Mouse (Mus musculus) layer of hippocampus, adult 2 months (tissue): Measurements from ENCODE around the gene Zbtb16. TPM values are rescaled to one million over a fixed set of nuclear protein-coding genes. Genes with fewer than 3 reads are reported as not detected.

Experiments used
- DNase-seq, 2 experiments: peaks; one replicate each; pipeline ENCODE4 v3.0.0; 2022; ENCODE audit warnings: low spot score in 2 of 2
- H3K27ac ChIP-seq: fragments of 200-600 bp; 2 replicates; pipeline ENCODE4 v1.8.1; 2022
- H3K4me3 ChIP-seq: fragments of 200-600 bp; 2 replicates; pipeline ENCODE4 v1.8.1; 2022; ENCODE audit warnings: mild to moderate bottlenecking
- CTCF ChIP-seq: fragments of 200-600 bp; conservative IDR thresholded peaks from 2 replicates; pipeline ENCODE4 v1.8.1; 2022; ENCODE audit warnings: antibody characterized with exemption, mild to moderate bottlenecking, moderate library complexity
- long read RNA-seq, 2 experiments: library from polyadenylated mRNA; stranded (forward); transcript quantifications; one replicate each; pipeline ENCODE4 v2.0.0; 2021; ENCODE audit warnings: borderline mapping rate in 2 of 2
- total RNA-seq, 2 experiments: library from RNA; stranded (reverse); gene quantifications; 2 replicates each; pipeline ENCODE4 v1.2.3; 2021

The Zbtb16 gene
- 100 to 1,000 TPM; 143 to 149 TPM for total RNA-seq
- long read RNA-seq, experiment 1, partial matches to known transcripts = 0 of 3 reads
- long read RNA-seq, experiment 1, other reads (novel, unspliced or antisense) = 2 of 3 reads
- long read RNA-seq, experiment 2, partial matches to known transcripts = 0 of 8 reads
- long read RNA-seq, experiment 2, other reads (novel, unspliced or antisense) = 7 of 8 reads

- Histone ChIP-seq H3K4me3 (peak within 1 kb of the TSS; percentile 96), H3K27ac (peak within 1 kb of the TSS; percentile 97)
- TF ChIP-seq CTCF = peak; percentile 59
- peak; percentile 85 to 87 for DNase-seq
Measured at GRCm38 (mm10) chr9:48835631-48836565, at the start of gene Zbtb16. Zbtb16 (minus strand) TSS chr9:48836222.

- Histone ChIP-seq H3K4me3 (no peak overlapping the region), H3K27ac (no peak overlapping the region)
- TF ChIP-seq CTCF = no peak
- DNase-seq = peak in 1 of 2 experiments; percentile 36
Measured at GRCm38 (mm10) chr9:48872896-48873295, 36.9 kb upstream of the Zbtb16 start.

GRCm38 (mm10) chr9:48866523-48867121 is 30.6 kb upstream of the Zbtb16 start:
- no peak for DNase-seq
- no peak overlapping the region for H3K27ac ChIP-seq
- TF ChIP-seq CTCF = no peak
- no peak overlapping the region for H3K4me3 ChIP-seq

- no peak for DNase-seq
- no peak overlapping the region for H3K27ac ChIP-seq
- no peak for TF ChIP-seq CTCF
- H3K4me3 ChIP-seq = no peak overlapping the region
Measured at GRCm38 (mm10) chr9:48865235-48865634, 29.2 kb upstream of the Zbtb16 start.

- no peak overlapping the region for H3K4me3 ChIP-seq
- TF ChIP-seq CTCF = no peak
- DNase-seq = no peak
- H3K27ac ChIP-seq = peak overlapping the region; percentile 77
Measured at GRCm38 (mm10) chr9:48861481-48861880, 25.5 kb upstream of the Zbtb16 start.

- Histone ChIP-seq H3K27ac (no peak overlapping the region), H3K4me3 (no peak overlapping the region)
- TF ChIP-seq CTCF = peak; percentile 97; the same call in 1 of the 2 replicates
- peak; percentile 60 to 73 for DNase-seq
Measured at GRCm38 (mm10) chr9:48860526-48860845, 24.5 kb upstream of the Zbtb16 start.

GRCm38 (mm10) chr9:48859828-48860525 is 24.0 kb upstream of the Zbtb16 start:
- no peak for TF ChIP-seq CTCF
- DNase-seq = no peak

GRCm38 (mm10) chr9:48857944-48858343 is 21.9 kb upstream of the Zbtb16 start:
- Histone ChIP-seq H3K4me3 (no peak overlapping the region), H3K27ac (no peak overlapping the region)
- TF ChIP-seq CTCF = no peak
- no peak for DNase-seq

More at GRCm38 (mm10) chr9:48859828-48860525, 24.0 kb upstream of the Zbtb16 start:
- peak overlapping the region; percentile 24; the same call in 1 of the 2 replicates for H3K27ac ChIP-seq
- H3K4me3 ChIP-seq = no peak overlapping the region

GRCm38 (mm10) chr9:48856240-48856639 is 20.2 kb upstream of the Zbtb16 start:
- Histone ChIP-seq H3K27ac (no peak overlapping the region), H3K4me3 (no peak overlapping the region)
- TF ChIP-seq CTCF = peak; percentile 44
- DNase-seq = no peak

GRCm38 (mm10) chr9:48849531-48849930 is 13.5 kb upstream of the Zbtb16 start:
- no peak for TF ChIP-seq CTCF
- H3K4me3 ChIP-seq = no peak overlapping the region
- no peak overlapping the region for H3K27ac ChIP-seq
- DNase-seq = no peak

GRCm38 (mm10) chr9:48839568-48839967 is 3.5 kb upstream of the Zbtb16 start:
- DNase-seq = no peak
- H3K4me3 ChIP-seq = no peak overlapping the region
- no peak overlapping the region for H3K27ac ChIP-seq
- no peak for TF ChIP-seq CTCF

GRCm38 (mm10) chr9:48838346-48838745 is 2.3 kb upstream of the Zbtb16 start:
- Histone ChIP-seq H3K27ac (no peak overlapping the region), H3K4me3 (no peak overlapping the region)
- DNase-seq = no peak
- no peak for TF ChIP-seq CTCF

GRCm38 (mm10) chr9:48837181-48837580 is 1.2 kb upstream of the Zbtb16 start:
- peak; percentile 68 for TF ChIP-seq CTCF
- DNase-seq = no peak
- H3K27ac ChIP-seq = peak overlapping the region; percentile 97
- peak overlapping the region; percentile 96 for H3K4me3 ChIP-seq
